Mouse (Mus musculus) midbrain, embryonic 15.5 days (tissue): ENCODE data around the gene Amotl1. TPM values are rescaled to one million over a fixed set of nuclear protein-coding genes. Genes with fewer than 3 reads are reported as not detected.

Experiments
- ATAC-seq: fragments of 200-750 bp; cut with Nextera tagmentation; replicated peaks from 2 replicates; pipeline ENCODE4 v1.8.0; 2017; ENCODE audit warnings: moderate TSS enrichment
- H3K27ac ChIP-seq: fragments of 300-500 bp; sonication (generic); 2 replicates; pipeline ENCODE4 v1.5.1; 2015; ENCODE audit warnings: mild to moderate bottlenecking, inconsistent platforms
- H3K27me3 ChIP-seq: fragments of 300-500 bp; sonication (generic); replicated peaks from 2 replicates; pipeline ENCODE4 v1.6.1; 2015; ENCODE audit warnings: inconsistent platforms
- H3K36me3 ChIP-seq: fragments of 300-500 bp; sonication (generic); replicated peaks from 2 replicates; pipeline ENCODE4 v1.6.1; 2015; ENCODE audit warnings: inconsistent platforms
- H3K4me1 ChIP-seq: fragments of 300-500 bp; sonication (generic); 2 replicates; pipeline ENCODE4 v1.6.1; 2015; ENCODE audit warnings: inconsistent platforms
- H3K4me2 ChIP-seq: fragments of 300-500 bp; sonication (generic); 2 replicates; pipeline ENCODE4 v1.6.1; 2015; ENCODE audit warnings: inconsistent platforms, mild to moderate bottlenecking, moderate library complexity
- H3K4me3 ChIP-seq: fragments of 300-500 bp; sonication (generic); 2 replicates; pipeline ENCODE4 v1.5.1; 2015; ENCODE audit warnings: mild to moderate bottlenecking, inconsistent platforms
- H3K9ac ChIP-seq: fragments of 300-500 bp; sonication (generic); 2 replicates; pipeline ENCODE4 v1.6.1; 2015; ENCODE audit warnings: mild to moderate bottlenecking, inconsistent platforms
- H3K9me3 ChIP-seq: fragments of 300-500 bp; sonication (generic); 2 replicates; pipeline ENCODE4 v1.6.1; 2016; ENCODE audit warnings: inconsistent platforms
- WGBS: fragments of 180-500 bp; shearing (Covaris S2); methylation state at CpG from one replicate; pipeline ENCODE4 v1.1.7; 2015; ENCODE audit warnings: mixed read lengths; 5-methylcytosine and 5-hydroxymethylcytosine counted together
- polyA plus RNA-seq: library from polyadenylated mRNA; unstranded; fragments of >200 nt; fragmentation: Nextera tagmentation; extraction: Ambion mirVana; gene quantifications from 2 replicates; pipeline ENCODE4 v1.2.1, GENCODE M21; 2015

Gene Amotl1
- polyA plus RNA-seq, 1 experiment from 2014 or later, result 10.6 TPM

DNA sequence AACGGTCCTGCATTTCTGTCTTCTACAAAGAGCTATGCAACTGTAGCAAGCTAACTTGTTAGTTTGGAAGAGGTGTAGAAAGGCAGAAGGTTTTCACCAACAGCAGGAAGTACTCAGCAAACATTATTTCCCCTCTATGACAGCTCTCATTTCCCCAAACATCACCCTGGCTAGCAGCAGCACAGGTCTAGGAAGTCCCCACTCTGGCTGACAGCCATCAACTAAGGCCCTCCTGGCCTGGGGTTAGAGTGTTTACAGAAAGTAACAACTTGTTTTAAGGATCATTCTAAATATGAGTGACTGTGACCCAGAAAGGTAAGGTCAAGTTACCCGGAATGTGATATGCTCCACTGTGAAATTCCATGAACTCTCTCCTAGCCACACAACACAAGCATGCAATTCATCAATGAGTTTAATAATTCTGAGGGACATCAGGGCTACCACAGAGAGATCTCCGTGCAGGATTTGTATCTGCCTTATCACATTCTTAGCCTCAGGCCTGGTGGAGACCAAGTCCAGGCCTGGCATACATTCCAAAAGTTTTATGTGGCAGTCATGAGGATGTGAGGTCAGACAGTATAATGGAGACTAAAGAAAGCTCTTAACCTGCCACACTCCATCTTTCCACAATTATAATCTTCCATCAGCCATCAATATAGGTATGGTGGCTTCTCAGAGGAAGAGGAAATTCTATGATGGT lies 123.7 kb downstream of the Amotl1 start:
- no peaks in the 10 kb centered on the region for H3K36me3 ChIP-seq
- ATAC-seq, result no peak
- no peak overlapping the region for H3K4me3 ChIP-seq
- no peaks in the 10 kb centered on the region for H3K27me3 ChIP-seq
- no peaks in the 10 kb centered on the region for H3K4me1 ChIP-seq
- no peaks in the 10 kb centered on the region for H3K9me3 ChIP-seq
- WGBS, result 78% methylated on average over 3 of the region's 3 CpGs
- H3K27ac ChIP-seq, result no peak overlapping the region
- H3K4me2 ChIP-seq, result no peak overlapping the region
- no peak overlapping the region for H3K9ac ChIP-seq

DNA sequence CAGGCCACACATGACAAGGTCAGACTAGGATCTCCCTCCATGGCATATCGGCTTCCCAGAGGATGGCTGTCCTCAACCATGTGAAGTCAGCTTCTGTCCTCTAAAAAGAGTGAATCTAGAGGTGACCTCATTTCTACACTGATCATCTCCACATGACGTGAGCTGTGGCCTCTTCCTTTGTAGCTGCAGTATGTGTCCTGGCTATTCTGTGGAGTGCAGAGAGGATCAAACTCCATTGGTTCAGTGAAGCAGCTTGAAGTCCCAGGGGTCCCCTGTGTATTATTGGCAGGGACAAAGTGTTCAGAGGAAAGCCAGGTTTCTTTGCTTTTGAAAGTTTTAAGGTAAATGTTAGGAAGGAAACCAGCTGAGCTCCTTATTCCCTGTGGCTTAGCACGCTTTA lies 126.8 kb downstream of the Amotl1 start:
- 83% methylated on average over 3 of the region's 3 CpGs for WGBS
- ATAC-seq, result peak; percentile 71
- no peak overlapping the region for H3K4me2 ChIP-seq
- no peaks in the 10 kb centered on the region for H3K9me3 ChIP-seq
- H3K4me1 ChIP-seq, result no peaks in the 10 kb centered on the region
- H3K36me3 ChIP-seq, result no peaks in the 10 kb centered on the region
- no peaks in the 10 kb centered on the region for H3K27me3 ChIP-seq
- no peak overlapping the region for H3K27ac ChIP-seq
- H3K4me3 ChIP-seq, result no peak overlapping the region
- no peak overlapping the region for H3K9ac ChIP-seq

DNA sequence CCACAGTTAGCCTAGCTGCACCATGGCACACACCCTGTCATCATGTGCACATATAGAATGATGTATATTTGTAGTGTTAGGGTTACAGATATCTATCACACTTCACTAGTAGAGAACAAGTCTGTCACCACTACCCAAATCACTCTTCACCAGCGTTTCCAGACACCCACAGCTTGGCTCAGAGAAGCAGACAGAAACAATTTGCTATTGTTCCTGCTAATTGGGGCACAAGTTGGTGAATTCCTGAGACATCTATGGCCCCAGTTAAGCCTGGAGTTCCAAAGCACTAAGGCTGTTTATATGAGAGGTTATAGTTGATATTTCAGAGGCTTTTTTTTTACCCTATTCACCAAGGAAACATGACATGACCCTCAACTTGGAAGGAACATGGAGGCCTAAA lies 127.6 kb downstream of the Amotl1 start:
- H3K9ac ChIP-seq, result no peak overlapping the region
- H3K27me3 ChIP-seq, result no peaks in the 10 kb centered on the region
- no peaks in the 10 kb centered on the region for H3K4me1 ChIP-seq
- no peak overlapping the region for H3K4me2 ChIP-seq
- WGBS, result 79% methylated on average over 1 of the region's 1 CpGs
- H3K4me3 ChIP-seq, result no peak overlapping the region
- ATAC-seq, result no peak
- H3K9me3 ChIP-seq, result no peaks in the 10 kb centered on the region
- no peaks in the 10 kb centered on the region for H3K36me3 ChIP-seq
- H3K27ac ChIP-seq, result no peak overlapping the region

DNA sequence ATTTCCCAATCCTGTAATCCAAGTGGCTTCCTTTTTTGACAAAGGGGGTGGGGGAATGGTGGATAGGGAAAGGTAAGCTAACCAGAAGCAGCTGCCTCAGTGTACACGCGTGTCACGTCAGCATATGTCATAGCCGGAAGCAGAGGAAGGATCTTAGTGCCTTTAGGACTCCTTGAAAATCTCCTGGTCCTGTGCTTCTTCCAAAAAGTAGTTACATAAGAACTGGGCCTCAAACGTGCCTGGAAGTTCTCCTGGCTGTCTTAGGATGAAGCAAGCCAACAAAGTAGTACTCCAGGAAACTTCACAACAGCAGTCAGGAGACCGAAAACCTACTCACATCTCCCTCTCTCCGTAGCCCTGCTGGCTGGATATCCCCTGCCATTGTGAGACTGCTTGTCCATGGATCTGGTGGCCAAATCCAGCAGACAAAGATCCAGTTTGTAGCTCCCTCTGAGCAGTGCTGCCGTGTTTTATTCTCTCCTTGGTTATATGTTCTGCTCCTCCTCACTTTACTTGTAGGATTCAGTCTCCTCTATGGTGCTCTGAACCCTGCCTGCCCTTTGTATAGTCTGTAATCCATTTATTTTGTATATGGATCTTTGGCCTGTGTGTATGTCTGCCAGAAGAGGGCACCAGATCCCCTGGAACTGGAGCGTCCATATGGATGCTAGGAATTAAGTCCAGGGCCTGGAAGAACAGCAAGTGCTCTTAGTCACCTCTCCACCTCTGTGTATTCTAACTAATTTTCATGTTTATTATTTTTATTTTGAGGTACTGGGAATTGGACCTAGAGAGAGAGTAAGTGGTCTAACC lies 132.0 kb downstream of the Amotl1 start:
- Histone ChIP-seq H3K27me3 (no peaks in the 10 kb centered on the region), H3K9me3 (no peaks in the 10 kb centered on the region), H3K36me3 (peaks cover 29% of the 10 kb centered on the region), H3K27ac (no peak overlapping the region), H3K4me1 (no peaks in the 10 kb centered on the region), H3K9ac (no peak overlapping the region), H3K4me3 (no peak overlapping the region), H3K4me2 (no peak overlapping the region)
- 78% methylated on average over 9 of the region's 9 CpGs for WGBS
- peak; percentile 84 for ATAC-seq

DNA sequence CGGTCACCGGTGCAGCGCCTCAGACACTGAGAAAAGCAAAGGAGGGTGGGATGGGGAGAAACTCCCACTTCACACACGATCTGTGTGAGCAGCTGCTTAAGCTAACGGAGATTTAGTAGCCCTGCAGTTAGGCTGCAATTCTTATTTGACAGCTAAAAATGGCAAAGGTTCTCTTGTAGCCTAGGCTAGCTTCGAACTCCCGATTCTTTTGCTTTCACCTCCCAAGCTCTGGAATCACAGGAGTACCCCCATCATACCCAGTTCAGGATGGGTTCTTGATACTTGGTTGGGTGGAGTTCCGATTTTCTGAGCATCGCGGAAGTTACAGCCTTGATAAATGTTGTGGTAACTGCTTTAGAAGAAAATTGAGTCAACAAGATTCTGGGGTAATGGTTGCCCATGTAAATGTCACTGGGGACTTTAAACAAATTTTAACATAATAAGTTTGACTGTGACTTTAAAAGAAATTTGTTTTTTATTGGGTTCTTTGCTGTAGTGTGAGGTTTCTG lies 143.9 kb downstream of the Amotl1 start:
- 5% methylated on average over 10 of the region's 10 CpGs for WGBS
- peak overlapping the region; percentile 80 for H3K9ac ChIP-seq
- no peaks in the 10 kb centered on the region for H3K27me3 ChIP-seq
- H3K4me3 ChIP-seq, result peak overlapping the region; percentile 89
- H3K4me1 ChIP-seq, result peaks cover 20% of the 10 kb centered on the region
- peaks cover 29% of the 10 kb centered on the region for H3K36me3 ChIP-seq
- H3K27ac ChIP-seq, result peak overlapping the region; percentile 78
- no peaks in the 10 kb centered on the region for H3K9me3 ChIP-seq
- ATAC-seq, result no peak
- H3K4me2 ChIP-seq, result peak overlapping the region; percentile 69

DNA sequence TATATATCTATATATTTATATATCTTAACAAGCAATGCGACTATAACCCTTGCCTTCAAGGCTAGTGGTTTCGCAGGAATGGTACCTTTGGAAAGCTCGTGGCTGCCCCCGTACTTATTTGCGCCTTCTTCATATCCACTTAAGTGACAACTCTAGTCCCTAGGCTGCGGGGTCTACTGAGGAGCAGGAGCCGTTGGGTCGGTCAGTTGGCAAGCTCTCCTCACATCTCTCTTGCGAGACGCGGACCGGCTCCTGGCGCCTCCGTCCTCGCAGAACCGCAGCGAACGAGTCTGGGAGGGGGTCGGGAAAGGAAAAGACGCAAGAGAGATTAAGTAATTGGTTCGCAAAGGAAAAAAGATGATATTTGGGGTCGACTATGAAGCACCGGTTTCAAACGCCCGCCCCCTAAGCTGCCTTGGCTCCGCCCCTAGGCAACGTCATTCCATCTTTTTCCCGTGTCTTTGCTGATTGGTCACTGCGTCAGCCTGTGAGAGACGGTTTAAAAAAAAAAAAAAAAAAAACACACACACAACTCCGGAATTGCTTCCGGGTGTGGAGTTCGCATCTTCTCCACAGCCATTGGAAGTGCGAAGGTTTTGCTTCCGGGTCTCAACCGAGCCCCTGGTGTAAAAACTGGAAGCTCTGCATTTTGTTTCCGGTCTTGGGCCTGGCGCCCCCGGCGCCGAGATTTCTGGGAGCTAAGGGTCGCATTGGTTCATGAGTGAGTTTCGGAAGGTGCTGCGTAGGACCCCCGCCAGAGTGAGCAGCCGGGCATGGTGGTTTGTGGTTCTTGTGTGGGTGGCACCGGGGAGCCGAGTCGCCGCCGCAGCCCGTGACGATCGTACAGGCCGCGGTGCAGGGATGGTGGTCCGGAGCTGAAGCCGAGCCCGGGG lies 144.6 kb downstream of the Amotl1 start, which contains the start of the genes Kdm4d and Cwc15:
Gene Kdm4d, minus strand, starts transcription at position 460 of the 893 bp plus-strand sequence.
Gene Cwc15, plus strand, starts transcription at position 595 of the 893 bp plus-strand sequence.
- ATAC-seq, result peak; percentile 99
- H3K27me3 ChIP-seq, result no peaks in the 10 kb centered on the region
- H3K36me3 ChIP-seq, result peaks cover 22% of the 10 kb centered on the region; the same call in 1 of the 2 replicates
- H3K4me1 ChIP-seq, result peaks cover 20% of the 10 kb centered on the region
- peak within 1 kb of the TSS; percentile 89 for H3K27ac ChIP-seq
- H3K4me2 ChIP-seq, result peak within 1 kb of the TSS; percentile 80
- no peaks in the 10 kb centered on the region for H3K9me3 ChIP-seq
- peak within 1 kb of the TSS; percentile 80 for H3K9ac ChIP-seq
- under 1% methylated on average over 59 of the region's 59 CpGs for WGBS
- peak within 1 kb of the TSS; percentile 89 for H3K4me3 ChIP-seq

DNA sequence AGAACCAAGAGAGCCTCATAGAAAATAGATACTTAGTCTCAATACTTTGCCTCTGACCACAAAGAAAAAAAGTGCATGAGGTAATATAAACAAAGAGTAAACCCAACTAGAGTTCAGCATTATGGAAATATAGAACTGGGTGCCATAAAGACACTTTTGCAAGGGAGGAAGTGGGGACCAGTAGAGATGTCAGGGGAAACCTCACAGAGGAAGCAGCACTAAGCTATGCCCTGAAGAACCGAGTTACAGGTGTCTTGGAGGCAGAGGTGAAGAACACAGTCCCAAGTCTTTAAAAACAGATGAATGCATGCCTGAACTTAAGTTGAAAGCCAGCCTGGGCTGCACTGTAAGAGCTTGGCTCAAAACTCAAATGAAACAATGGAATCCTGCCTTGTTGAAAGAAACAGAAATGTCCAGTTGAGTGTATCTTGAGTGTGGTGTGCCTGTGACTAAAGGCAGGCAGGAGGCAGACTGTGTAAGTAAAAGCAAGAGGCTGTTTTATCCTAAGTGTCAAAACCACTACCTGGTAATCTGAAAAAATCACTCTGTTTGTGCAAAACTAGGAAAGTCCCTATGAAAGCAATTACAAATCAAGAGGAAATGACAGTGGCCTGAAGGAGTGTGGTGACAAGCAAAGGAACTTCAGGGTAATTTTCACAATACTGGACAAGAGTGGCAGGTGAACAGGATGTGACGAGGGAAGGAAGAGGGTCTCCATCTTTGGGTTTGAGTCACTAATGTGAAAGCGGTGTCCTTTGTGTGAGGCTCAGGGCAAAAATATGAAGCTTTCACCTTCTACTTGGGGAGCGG lies 145.8 kb downstream of the Amotl1 start:
- Histone ChIP-seq H3K9me3 (no peaks in the 10 kb centered on the region), H3K27me3 (no peaks in the 10 kb centered on the region), H3K27ac (no peak overlapping the region), H3K9ac (peak overlapping the region; percentile 71; the same call in 1 of the 2 replicates), H3K36me3 (peaks cover 12% of the 10 kb centered on the region; the same call in 1 of the 2 replicates), H3K4me1 (peaks cover 20% of the 10 kb centered on the region), H3K4me2 (peak overlapping the region; percentile 80), H3K4me3 (peak overlapping the region; percentile 89)
- WGBS, result 81% methylated on average over 4 of the region's 4 CpGs
- ATAC-seq, result no peak

Other genes with a start within 250 kb of the Amotl1 start
- gene Kdm4d, start 144.6 kb downstream of the Amotl1 start, polyA plus RNA-seq, result 0.80 and 1.3 TPM in 2 replicates
- 135 and 142 TPM in 2 replicates for gene Cwc15, start 144.4 kb downstream of the Amotl1 start, polyA plus RNA-seq
- 0.34 and 0.66 TPM in 2 replicates for gene Piwil4, start 95.7 kb upstream of the Amotl1 start, polyA plus RNA-seq
- 2.1 and 2.2 TPM in 2 replicates for gene Fut4, start 107.3 kb upstream of the Amotl1 start, polyA plus RNA-seq
- gene 1700012B09Rik, start 126.0 kb upstream of the Amotl1 start, polyA plus RNA-seq, result 3.7 and 4.7 TPM in 2 replicates
- 11.3 and 11.5 TPM in 2 replicates for gene Mre11a, start 139.6 kb upstream of the Amotl1 start, polyA plus RNA-seq
- 26.6 and 29.3 TPM in 2 replicates for gene Ankrd49, start 139.8 kb upstream of the Amotl1 start, polyA plus RNA-seq
- gene Gpr83, start 215.2 kb upstream of the Amotl1 start, polyA plus RNA-seq, result 3.1 and 3.3 TPM in 2 replicates